Mouse (Mus musculus) myocyte (in vitro differentiated cells): ENCODE results near the gene Zfp513.

Experiments used
- CEBPB ChIP-seq: IDR thresholded peaks from 2 replicates; pipeline ENCODE4 v1.6.1; 2011; ENCODE audit warnings: mild to moderate bottlenecking, moderate library complexity; ENCODE audit not compliant: poor library complexity, insufficient read depth, severe bottlenecking
- E2F4 ChIP-seq: IDR thresholded peaks from one replicate; pipeline ENCODE4 v1.6.1; 2011; ENCODE audit warnings: mild to moderate bottlenecking, control low read depth, moderate library complexity; ENCODE audit not compliant: insufficient read depth
- MAX ChIP-seq: IDR thresholded peaks from one replicate; pipeline ENCODE4 v1.6.1; 2011; ENCODE audit warnings: low read depth, mild to moderate bottlenecking, control low read depth
- MYOD1 ChIP-seq, 3 experiments: IDR thresholded peaks; one replicate each; pipeline ENCODE4 v1.6.1; 2011; ENCODE audit warnings: control low read depth in 2 of 3, low read depth in 2 of 3, mild to moderate bottlenecking in 2 of 3, moderate library complexity in 1 of 3; ENCODE audit not compliant: insufficient read length in 2 of 3, control insufficient read depth in 1 of 3
- MYOG ChIP-seq, 3 experiments: IDR thresholded peaks; one replicate each; pipeline ENCODE4 v1.6.1; 2011; ENCODE audit warnings: control low read depth in 2 of 3, low read depth in 2 of 3, mild to moderate bottlenecking in 2 of 3; ENCODE audit not compliant: insufficient read length in 2 of 3, control insufficient read depth in 1 of 3, insufficient read depth in 1 of 3
- POLR2A ChIP-seq: IDR thresholded peaks from one replicate; pipeline ENCODE4 v1.6.1; 2011; ENCODE audit warnings: low read depth, mild to moderate bottlenecking, control low read depth, moderate library complexity; ENCODE audit not compliant: insufficient read length
- POLR2AphosphoS2 ChIP-seq: IDR thresholded peaks from one replicate; pipeline ENCODE4 v1.6.1; 2011; ENCODE audit warnings: low read depth, control low read depth; ENCODE audit not compliant: insufficient read length
- REST ChIP-seq: IDR thresholded peaks from one replicate; pipeline ENCODE4 v1.6.1; 2011; ENCODE audit warnings: mild to moderate bottlenecking, control low read depth, moderate library complexity; ENCODE audit not compliant: insufficient read depth, insufficient read length
- SRF ChIP-seq: IDR thresholded peaks from one replicate; pipeline ENCODE4 v1.6.1; 2011; ENCODE audit warnings: low read depth; ENCODE audit not compliant: control insufficient read depth, insufficient read length
- TCF12 ChIP-seq: IDR thresholded peaks from one replicate; pipeline ENCODE4 v1.6.1; 2011; ENCODE audit warnings: mild to moderate bottlenecking, control low read depth; ENCODE audit not compliant: poor library complexity, insufficient read depth, severe bottlenecking
- TCF3 ChIP-seq: IDR thresholded peaks from one replicate; pipeline ENCODE4 v1.6.1; 2011; ENCODE audit warnings: low read depth, control low read depth; ENCODE audit not compliant: insufficient read length
- USF1 ChIP-seq: IDR thresholded peaks from one replicate; pipeline ENCODE4 v1.6.1; 2011; ENCODE audit warnings: low read depth, mild to moderate bottlenecking, control low read depth, moderate library complexity

GRCm38 (mm10) chr5:31226641-31227040 is 24.5 kb upstream of the Zfp513 start:
- TF ChIP-seq CEBPB (no peak), POLR2AphosphoS2 (no peak), REST (no peak), TCF3 (no peak), POLR2A (no peak), E2F4 (no peak), USF1 (no peak), TCF12 (no peak), MAX (no peak), MYOG (IDR thresholded peaks at IDR 0.05; ENCODE audit: control insufficient read depth in 1 of 3, insufficient read depth in 1 of 3, insufficient read length in 2 of 3, low read depth in 2 of 3) (no peak), SRF (no peak), MYOD1 (IDR thresholded peaks at IDR 0.05; ENCODE audit: control insufficient read depth in 1 of 3, insufficient read length in 2 of 3, low read depth in 2 of 3) (no peak)
